Mouse (Mus musculus): ENCODE results near the gene Sbno2.
A peak's percentile ranks its signal among the peaks of the same experiment; 100 is the strongest.

The Sbno2 gene

DNA sequence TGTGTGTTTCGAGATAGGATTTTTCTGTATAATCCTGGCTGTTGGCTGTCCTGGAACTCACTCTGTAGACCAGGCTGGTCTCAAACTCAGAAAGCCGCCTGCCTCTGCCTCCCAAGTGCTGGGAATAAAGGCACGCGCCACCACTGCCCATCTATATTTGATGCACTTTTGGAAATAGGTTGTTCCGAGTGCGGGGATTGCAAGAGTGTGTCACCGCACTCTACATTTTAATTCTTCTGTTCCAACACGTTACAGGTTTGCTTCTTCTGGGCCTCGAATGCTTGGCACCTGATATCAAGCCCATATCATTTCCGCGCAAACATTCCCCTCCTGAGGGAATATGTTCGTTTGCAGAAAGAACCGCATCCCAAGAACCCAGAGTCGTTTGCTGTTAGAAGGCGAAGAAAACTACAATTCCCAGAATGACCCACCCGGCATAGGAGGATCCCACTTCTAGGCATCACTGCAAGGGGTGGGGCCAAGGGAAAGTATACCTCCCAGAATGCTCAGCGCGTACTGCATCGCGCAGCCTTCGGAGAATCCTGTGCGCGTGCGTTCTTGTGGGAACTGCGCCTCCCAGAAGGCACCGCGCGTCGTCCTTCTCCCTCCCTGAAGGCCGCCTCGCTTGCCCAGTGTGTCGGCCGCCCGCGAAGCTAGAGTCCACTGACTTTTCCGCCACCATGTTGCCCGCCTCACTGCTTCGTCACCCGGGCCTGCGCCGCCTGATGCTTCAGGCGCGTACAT is 36.6 kb upstream of the Sbno2 start:
- DNase-seq (ENCODE audit: low spot score), result peak; percentile 80

DNA sequence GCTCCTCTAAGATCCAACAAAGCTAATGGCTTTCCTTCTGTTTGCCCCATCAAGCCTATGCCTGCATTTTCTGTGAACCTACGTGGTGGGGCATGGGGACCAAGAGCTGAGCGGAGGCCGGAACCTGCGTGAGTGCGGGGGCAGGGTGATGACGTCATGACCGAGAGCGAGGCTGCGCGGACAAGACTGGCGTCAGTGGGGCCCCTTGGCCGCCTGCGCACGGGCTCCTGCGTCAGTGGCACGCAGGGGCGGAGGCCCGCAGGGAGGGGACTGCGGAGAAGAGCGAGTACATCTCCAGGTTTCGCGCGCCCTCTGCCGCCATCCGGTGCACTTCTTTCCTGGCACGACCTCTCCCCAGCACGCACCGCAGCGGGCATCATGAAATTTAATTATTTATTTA is 35.9 kb upstream of the Sbno2 start:
- DNase-seq (ENCODE audit: low spot score), result peak; percentile 90

DNA sequence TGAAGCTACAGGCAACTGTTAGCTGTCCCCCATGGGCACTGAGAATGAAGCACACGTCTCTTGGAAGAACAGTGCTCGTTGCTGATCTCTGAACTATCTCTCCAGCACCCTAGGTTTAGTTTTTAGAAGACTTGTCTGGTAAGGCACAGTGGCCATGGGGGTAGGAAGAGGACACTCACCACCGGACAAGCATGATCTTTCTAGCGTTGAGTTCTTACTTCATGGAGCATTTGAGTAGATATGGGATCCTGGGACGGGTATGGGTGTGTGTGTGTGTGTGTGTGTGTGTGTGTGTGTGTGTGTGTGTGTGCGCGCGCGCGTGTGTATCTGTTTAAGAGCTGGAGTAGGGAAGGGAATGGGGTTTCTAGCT is 35.3 kb upstream of the Sbno2 start, which contains the start of gene Cbarp:
TSS of gene Cbarp (minus strand) at position 170 of the 370 bp plus-strand sequence.
- DNase-seq (ENCODE audit: low spot score), result no peak

DNA sequence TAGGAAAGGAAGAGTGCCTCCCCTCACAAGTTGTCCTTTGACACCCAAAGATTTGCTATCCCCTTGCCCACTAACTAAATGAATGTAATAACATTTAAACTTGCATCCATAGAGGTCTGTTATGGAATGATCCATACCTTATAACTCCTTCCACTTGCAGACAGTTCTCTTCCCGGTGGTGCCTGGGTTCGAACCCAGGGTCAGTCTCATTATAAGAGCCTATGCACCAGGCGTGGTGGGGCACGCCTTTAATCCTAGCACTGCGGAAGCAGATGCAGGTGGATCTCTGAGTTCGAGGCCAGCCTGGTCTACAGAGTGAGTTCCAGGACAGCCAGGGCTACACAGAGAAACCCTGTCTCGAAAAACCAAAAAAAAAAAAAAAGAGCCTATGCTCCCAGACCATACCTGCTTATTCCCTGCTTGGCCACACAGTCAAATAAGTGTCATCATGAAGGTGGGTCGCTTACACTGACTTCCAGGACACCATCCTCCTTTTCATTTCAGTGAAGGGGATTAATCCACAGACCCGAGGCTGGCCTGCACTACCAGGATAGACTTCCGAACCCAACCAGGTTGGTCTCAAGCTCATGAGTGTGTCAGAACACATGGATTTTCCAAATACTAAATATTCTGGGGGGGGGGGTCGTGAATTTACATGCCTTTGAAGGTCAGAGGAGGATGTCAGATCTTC is 34.7 kb upstream of the Sbno2 start:
- no peak for DNase-seq (ENCODE audit: low spot score)

DNA sequence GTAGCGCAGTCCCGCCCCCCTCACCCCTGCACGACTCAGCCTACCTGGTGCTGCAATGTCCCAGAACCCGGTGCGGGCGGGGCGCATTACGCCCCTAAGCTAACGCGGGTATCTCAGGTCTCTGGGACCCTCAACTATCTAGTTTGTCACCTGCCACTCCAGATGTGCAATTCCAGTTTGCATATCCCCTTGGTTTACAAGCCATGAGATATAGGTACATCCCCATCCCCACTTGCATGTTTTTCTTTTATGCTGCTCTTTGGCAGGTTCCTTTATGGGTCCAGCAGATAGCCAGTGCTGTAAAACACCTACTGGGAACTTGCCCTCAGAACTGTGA is 34.0 kb upstream of the Sbno2 start:
- no peak for DNase-seq (ENCODE audit: low spot score)

DNA sequence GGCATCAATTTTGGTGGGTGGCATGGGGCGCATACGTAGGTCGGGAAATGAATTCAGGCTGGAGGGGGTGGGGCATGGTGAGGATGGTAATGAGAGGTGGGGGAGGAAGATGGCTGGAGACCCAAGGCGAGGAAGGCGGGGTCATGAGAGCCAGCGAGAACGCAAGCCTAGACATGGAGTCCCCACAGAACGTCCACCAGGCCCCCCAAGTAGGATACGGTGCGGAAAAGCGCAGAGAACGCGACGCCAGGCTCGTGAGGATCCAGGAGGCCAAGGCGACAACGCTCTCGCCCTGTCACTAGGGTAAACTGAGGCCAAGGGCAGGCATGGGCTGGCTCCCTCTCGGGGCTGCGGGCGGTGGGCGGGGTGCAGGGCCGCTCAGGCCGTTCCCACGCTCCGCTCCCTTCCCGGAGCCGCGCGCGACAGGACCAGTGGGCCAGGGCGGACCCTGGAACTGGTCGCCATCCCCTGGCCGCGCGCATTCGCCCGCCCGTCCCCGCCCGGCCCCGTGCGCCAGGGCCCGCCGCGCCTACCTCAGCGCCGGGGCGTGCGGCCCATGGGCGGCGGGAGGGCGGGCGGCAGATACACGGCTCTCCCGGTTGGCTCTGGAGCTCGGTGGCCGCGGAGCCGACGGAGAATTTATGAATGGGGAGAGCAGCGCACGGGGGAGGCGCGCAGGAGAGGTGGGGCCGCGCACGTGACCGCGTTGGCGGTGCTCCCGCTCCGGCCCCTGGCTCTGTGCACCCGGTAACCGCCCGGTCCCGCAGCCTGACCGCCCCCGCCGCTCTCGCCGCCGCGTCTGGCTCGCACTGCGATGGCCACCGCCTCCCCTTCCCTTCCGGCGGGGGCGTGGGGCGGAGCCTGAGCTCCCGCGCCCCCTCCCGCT is 33.4 kb upstream of the Sbno2 start, which contains the start of gene Atp5d:
TSS of gene Atp5d (plus strand) at position 80 of the 886 bp plus-strand sequence.
- peak; percentile 57 for DNase-seq (ENCODE audit: low spot score)

DNA sequence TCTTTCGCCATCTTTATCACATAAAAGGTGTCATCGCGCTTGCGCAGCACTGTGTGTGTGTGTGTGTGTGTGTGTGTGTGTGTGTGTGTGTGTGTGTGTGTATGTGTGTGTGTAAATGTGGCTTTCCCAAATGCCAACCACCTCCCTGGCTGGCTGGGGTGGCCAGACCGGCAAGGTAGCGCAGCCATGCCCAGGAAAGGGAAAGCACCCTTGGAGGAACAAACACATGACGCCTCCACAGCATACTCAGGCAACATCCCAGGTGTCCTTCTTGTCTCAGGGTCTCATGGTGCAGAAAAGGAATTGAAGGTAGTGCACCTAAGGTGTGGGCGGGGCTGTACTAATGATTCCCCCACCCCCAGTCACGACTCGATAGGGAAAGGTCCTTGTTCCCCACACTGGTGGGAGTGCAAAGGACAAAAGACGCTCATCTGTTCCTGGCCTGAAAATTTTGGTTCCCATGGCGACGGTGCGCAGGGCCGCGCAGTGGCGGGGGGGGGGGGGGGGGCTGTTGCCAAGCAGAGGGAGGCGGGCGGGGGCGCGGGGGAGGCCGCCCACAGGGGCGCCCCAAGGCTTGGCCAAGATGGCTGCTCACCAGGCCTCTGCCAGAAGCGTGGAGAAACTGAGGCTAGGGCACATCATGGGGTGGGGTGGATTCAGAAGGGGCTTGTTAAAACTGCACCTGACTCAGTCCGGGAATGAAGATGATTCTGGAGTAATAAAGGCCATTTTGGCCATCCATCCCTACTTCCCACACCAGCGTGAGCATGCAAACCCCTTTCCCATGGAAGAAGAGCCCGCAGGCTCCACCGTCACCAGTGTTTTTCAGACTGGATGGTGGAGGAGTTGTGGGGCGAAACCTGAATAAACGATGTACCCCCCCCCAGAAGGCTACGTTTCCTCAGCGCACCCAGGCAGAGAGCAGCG is 32.5 kb upstream of the Sbno2 start:
- DNase-seq (ENCODE audit: low spot score), result no peak

DNA sequence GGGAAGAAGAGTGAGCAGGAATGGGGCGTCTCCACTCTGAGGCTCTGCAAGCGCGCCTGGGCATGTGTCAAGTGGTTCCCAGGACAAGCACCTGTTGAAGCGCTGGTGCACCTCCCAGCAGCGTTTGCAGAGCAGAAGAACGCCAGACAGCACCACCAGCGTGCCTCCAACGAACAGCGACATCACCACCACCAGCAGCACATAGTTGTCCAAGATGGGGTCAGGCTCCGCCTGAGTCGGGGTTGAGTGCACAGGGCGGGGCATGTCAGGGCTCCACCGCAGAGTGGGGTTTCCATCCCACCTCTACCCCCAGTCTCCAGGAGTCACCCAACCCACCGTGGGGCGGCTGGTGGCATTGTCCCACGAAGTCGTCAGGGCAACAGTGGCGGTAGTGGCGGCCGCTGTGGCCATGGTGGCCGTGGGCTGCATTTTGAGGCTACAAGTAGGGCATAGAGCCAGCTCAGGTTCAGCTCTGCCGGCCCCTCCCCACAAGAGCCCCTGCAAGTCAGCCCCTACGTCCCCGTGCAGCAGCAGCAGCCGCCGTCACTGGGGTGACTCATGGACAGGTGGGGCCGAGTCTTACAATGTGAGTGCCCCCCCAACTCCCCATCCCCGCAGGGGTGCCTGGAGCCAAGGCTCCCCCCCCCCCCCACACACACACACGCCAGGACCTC is 31.7 kb upstream of the Sbno2 start:
- no peak for DNase-seq (ENCODE audit: low spot score)

DNA sequence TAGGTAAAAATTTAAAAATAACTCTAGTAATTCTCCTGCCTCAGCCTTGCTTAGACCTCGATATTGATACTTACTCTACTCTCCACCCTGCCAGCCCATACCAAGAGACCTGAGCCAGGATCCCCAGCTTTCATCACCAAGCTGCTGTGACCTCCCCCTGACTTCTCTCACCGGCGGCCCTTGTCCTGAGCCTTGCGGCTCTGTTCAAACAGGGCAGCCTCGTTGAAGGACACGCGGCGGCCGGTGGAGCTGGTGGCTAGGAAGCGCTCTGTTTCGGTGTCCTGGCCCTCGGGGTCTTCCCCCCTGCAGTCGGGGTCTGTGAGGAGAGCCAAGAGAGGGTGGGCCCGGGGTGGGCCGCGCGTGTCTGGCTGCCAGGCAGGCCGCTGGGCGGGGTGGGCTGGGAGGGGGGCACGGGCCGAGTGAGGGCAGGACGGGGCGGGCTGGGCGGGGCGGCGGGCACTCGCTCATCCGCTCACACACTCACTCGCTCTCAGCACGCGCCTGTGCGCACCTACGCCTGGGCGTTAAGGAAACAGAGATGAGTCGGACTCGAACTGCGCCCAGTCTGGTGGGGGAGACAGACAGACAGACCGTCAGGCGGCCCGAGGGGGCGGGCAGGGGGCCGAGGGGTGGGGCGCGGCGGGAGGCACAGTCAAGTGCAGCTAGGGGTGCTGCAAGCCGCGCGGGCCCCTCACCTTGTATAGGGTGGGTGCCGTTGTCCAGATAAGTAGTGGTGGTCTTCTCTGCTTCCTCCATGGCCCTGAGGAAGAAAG is 31.0 kb upstream of the Sbno2 start:
- no peak for DNase-seq (ENCODE audit: low spot score)

DNA sequence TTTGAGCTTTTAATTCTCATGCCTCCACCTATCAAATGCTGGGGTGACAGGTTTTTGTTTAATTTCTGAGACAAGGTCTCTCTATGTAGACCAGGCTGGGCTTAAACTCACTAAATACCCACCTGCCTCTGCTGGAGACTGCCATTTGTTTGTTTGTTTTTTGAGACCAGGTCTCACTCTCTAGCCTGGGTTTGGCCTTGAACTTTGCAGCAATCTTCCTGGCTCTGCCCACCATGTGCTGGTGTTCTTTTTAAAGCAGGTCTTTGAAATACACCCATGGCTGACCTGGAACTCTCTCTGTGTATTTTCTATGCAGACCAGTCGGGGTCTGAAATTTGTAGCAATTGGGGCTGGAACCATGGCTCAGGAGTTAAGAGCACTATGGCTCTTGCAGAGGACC is 30.3 kb upstream of the Sbno2 start:
- no peak for DNase-seq (ENCODE audit: low spot score)

DNA sequence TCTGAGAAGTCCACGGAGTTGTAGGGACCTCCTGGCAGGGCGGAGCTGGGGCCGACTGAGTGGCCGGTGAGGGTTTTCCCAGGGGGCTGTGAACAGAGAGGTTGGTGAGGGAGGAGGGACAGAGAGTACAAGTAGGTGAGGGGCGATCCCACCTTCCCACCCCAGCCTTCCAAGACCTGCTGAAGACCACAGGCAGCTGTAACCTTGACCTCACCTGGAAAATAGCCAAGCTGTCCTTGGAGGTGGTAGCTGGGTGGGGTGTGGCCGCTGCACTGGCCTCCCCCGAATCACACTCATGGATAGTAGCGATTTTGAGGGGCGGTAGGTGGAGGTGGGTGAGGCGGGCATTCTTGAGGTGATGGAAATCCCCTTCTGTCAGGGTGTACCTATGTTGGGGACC is 29.8 kb upstream of the Sbno2 start:
- no peak for DNase-seq (ENCODE audit: low spot score)

DNA sequence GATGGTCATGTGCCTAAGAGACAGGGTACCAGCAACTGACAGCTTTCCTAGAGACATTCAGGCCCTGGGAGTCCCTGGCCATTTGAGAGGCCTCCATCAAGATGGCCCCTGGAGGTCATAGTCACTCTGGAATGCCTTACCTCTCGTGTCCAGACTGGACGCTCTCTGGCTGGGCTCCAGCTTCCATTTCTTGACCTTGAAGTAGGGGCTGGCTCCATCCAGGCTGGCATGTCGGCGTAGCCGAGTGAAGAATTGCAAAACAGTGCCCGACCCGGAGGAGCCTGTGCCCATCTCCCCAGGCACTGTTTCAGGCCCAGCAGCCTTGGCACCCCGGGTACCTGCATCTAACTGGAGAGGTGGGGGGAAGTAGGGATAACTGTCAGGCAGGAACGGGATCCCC is 29.1 kb upstream of the Sbno2 start:
- no peak for DNase-seq (ENCODE audit: low spot score)

DNA sequence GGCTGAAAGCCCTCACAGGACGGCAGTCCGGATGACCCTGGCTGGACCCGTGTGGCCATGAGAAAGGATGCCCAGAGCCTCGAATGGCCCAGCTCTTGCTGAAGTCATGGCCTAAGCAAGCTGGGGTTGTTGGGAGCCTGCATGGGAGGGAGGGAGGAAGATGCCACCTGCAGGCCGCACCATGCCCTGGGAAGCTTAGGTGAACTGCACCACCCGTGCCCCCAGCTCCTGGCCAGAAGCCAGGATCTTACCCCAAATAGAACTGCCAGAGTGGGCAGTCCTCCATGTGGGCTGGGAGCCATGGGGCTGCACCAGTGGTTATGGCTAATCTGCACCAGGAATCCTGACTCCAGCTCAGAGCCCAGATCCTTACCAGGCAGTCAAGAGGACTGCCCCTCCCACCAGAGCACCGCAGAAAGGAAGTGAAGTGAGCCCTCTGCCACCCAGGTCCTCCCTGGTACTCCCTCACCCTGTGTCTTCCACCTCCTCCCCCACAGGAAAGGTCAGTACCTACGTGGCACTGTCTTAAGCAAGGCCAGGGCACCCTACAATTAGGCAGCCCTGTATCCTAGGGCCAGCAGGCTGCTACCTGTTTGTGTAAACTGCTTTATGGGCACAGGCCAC is 28.0 kb upstream of the Sbno2 start:
- no peak for DNase-seq (ENCODE audit: low spot score)

DNA sequence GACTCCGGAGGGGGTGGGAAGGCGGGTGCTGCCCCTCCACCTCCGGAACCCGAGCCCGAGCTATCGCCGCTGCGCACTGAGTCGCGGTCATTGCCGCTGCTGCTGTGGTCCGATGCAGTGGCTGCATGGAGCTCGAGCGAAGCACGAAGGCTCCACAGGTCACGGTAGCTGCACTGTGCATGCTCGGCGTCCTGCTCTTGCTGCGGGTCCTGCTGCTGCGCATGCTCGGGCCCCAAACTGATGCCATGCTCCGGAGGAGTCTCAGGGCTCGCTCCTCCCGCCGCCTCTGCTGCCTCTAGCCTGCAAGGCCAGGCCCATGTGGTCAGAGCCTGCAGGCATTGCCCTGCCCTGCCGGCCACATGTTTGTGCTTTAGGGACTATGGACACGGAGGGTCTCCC is 26.6 kb upstream of the Sbno2 start:
- no peak for DNase-seq (ENCODE audit: low spot score)

DNA sequence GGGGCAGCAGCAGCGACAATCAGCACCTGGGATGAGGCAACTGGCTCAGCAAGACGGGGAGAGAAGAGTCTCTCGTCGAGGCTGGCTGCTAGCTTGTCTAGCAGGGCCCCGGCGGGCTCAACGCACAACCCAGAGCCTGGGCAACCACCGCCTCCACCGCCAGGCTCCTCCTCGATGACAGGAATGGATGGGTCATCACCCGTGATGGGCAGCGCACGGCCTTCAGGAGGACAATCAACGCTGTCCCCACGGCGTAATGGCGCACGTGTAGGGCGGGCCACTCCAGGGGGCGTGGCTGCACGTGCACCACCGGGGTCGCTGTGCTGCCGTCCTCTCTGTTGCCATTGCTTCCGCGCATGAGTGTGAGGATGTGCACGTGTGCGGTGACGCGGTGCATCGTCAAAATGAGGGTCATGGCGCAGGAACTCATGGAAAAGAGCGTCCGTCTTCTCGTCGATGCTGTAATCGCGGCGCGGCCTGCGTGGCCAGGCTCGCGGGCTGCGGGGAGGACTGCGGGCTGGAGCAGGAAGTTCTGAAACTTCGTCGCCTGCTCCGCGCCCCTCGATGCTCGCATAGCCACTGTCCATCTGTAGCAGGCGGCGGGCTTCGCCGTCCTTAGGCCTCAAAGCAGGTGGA is 26.1 kb upstream of the Sbno2 start:
- DNase-seq (ENCODE audit: low spot score), result no peak

DNA sequence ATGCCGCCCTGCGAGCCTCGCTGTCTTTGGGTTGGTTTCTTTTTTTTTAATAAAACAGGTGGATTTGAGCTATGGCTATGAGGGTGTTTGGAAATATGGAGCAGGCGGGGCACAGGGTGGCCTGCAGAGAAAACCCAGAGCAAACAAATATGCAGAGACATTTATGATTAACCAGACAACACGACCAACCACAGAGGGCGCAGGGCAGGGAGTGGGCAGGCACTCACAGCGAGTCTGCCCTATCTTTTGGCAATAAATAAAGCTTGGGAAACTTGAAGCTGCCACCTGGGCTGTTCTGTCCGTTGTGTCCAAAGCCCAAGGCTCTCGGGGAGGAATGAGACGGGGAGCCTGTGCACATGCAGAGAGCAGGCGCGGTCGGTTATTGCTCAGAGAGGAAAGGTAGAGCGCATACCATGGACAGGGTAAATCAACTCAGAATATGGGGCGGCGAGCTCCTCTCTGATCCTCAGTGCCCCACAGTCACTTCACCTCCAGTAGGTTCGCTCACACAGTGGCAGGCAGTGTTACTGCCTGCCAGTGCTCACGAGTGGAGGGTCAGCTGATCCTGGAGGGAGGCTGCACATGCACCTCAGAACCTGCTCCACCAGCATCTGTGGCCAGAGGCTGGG is 25.1 kb upstream of the Sbno2 start:
- DNase-seq (ENCODE audit: low spot score), result no peak

DNA sequence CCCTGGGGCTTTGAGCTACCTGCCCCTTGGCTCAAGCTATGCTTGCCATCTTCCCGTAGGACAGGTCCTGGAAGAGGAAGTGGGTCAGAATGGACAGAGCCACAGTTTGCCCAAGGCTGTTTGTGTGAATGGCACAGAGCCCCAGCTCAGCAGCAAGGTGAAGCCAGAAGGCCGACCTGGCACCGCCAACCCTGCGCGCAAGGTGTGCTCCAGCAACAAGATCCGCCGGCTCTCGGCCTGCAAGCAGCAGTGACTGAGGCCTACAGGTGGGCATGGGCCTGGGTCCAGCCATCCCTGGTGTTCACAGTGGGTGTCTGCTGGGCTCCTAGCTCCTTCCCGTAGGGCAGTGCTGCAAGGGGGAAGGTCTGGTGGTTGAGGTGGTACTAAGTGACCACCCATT is 24.5 kb upstream of the Sbno2 start:
- no peak for DNase-seq (ENCODE audit: low spot score)

DNA sequence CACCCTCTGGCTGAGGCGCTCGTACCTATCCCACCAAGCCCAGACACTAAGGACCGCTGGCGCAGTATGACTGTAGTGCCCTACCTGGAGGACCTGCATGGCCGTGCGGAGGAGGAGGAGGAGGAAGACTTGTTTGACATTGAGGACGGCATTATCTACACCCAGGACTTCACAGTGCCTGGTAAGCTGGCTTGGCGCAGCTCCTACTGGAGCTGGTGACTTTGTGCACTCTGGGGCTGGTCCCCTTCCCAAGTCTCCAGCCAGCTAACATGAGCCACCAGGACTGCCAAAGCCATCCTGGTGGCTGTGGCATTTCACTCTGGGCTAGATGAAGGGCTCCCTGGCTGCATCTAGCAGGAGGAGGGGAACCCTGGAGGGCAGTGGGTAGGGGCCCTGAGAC is 22.5 kb upstream of the Sbno2 start:
- no peak for DNase-seq (ENCODE audit: low spot score)

Data from urinary bladder, postnatal 25 days (tissue).